Mouse (Mus musculus) naive thymus-derived CD4-positive, alpha-beta T cell, adult 2 months (primary cell): ENCODE measurements around the gene Fbxo11.
"Not testable (repeated sequence)": the region's sequence is repeated elsewhere in the genome, so short reads cannot be mapped to it uniquely, and the experiment has no call there.

ENCODE experiments used
- DNase-seq: peaks from one replicate; pipeline ENCODE4 v3.0.0-alpha.2; 2011; ENCODE audit warnings: low read depth

The Fbxo11 gene

DNA sequence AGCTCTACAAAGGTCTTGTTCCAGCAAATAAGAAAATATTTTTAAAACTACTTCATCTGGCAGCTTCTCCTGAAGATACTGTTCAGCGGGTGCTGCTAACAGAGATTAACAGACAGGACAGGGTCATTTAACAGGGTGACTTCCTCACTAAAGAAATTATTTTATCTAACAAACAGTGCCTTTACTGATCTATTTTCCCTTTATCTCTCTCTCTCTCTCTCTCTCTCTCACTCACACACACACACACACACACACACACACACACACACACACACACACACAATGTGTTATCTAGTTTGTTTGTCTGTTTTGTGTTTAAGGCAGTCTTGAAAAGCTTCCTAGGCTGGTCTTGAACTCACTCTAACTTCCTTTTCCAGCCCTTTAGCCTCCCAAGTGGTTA, 50.6 kb downstream of the Fbxo11 start:
- no peak for DNase-seq

DNA sequence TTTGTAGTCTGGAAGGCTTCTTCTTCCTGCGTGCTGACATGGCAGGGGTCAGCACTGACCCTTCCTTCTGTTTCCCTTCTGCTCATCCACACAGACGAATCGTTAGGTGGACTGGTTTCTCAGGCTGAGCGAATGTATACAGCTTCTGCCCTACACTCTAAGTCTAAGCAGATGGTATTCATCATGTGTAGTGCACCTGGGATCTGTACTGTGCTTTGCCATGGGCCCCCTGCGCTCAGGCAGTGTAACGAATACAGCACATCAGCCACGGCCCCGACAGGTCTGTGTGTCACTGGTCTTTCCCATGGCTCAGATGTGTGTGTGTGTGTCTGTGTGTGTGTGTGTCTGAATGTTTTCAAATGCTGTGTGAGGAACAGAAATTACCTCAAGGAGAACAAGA, 58.1 kb downstream of the Fbxo11 start:
- DNase-seq: no peak

DNA sequence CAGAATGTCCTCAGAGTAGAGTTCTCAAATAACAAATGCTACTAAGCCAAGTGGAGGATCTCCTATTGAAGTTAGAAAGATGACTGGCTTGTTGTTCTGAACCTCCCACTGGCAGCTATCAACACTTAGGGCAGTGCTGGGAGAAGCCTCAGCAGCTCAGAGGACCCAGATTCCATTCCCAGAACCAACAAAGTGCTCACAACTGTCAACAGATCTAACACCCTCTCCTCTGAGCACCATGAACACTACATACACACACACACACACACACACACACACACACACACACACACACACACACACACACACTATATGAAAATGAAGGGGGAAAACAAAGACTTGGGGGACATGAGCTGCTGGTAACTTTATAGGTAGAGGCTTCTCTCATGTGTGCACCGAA, 60.2 kb downstream of the Fbxo11 start:
- DNase-seq: no peak

DNA sequence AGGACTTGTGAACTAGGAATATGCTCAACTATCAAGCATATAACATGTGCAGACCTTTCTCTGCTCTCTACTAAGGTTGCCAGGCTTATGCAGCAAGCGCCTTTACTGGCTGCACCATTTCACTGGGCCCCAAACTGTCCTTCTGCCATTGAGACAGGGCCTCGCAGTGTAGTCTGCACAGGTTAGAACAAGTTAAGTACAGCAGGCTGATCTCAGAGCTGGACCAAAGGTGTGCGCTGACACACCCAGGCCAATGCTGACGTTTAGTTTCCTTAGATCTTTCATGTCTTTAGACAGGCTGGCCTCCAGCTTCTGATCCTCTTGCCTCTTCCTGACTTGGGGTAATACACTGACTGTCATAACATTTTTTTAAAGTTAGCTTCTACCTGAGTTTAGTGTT, 67.3 kb downstream of the Fbxo11 start:
- DNase-seq: no peak

DNA sequence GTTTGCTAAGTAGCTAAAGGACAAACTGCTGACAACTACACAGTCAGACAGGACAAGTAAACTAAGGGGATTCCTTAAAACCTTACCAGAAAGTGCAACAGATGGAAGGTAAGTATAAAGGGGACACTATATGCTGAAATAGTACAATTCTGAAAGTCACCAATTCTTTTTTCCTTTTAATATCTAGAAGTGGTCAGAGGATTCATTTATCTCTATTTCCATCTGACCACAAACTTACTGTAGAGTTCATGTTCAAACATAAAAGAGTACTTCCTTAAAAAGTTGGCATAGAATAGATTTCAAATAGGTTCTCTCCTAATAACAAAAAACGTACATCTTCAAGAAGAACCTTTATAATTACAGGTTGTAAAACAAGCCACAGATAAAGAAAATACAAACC, 71.8 kb downstream of the Fbxo11 start:
- no peak for DNase-seq

DNA sequence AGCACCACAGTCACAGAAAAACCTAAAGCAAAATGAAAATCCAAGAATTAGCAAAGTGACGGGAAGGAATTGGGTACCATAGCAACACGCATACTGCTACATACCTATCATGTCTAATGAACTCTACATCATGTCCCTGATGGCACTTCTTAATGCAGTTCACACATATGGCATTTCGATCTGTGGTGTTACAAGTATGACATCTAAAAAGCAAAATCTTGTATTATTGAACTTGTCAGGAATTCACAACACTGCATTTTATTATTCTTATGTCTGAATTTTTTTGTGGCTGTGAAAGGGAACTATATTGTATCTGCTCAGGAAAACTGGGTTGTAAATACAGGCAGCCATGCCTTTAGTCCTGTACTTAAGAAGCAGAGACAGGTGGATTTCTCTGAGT, 72.9 kb downstream of the Fbxo11 start:
- no peak for DNase-seq

DNA sequence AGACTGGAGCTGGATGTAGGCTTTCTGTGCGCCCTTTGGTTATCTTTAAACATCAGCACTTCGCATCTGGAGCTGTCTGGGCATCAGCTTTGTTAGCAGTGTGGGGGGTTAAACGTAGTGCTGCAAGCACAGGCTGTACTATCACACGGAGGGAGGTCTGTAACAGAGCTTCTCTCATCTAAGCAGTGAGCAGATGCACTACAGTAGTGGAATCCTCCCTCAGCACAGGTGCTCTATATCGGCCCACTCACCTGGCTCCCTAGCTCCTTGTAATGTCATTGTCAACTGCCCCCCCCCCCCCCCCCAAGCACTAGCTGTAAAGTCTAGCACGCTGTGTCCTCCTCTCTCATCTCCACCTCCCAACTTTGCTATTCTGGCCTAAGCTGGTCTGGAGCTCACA, 77.6 kb downstream of the Fbxo11 start:
- DNase-seq: no peak

DNA sequence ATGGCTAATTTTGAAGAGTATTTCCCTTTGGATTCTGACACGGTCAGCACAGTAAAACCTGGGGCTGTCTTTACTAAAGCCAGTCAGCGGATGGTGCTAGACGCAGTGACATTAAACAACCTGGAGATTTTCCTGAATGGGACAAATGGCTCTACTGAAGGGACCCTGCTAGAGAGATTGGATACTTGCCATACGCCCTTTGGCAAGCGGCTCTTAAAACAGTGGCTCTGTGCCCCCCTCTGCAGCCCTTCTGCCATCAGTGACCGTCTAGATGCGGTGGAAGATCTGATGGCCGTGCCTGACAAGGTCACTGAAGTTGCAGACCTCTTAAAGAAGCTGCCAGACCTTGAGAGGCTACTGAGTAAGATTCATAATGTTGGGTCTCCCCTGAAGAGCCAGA, 79.2 kb downstream of the Fbxo11 start:
- no peak for DNase-seq

DNA sequence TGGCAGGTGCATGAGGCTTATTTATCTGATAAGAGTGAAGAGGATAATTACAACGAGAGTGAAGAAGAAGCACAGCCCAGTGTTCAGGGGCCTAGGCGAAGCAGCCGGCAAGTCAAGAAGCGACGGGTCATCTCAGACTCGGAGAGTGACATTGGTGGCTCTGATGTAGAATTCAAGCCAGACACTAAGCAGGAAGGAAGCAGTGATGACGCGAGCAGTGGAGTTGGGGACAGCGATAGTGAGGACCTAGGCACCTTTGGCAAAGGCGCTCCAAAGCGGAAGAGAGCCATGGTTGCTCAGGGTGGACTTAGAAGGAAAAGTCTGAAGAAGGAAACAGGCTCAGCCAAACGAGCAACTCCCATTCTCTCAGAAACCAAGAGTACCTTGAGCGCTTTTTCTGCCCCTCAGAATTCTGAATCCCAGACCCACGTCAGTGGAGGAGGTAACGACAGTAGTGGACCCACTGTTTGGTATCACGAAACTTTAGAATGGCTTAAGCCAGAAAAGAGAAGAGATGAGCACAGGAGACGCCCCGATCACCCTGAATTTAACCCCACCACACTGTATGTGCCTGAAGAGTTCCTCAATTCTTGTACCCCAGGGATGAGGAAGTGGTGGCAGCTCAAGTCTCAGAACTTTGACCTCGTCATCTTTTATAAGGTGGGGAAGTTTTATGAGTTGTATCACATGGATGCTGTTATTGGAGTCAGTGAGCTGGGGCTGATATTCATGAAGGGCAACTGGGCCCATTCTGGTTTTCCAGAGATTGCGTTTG, 80.5 kb downstream of the Fbxo11 start:
- DNase-seq: no peak

DNA sequence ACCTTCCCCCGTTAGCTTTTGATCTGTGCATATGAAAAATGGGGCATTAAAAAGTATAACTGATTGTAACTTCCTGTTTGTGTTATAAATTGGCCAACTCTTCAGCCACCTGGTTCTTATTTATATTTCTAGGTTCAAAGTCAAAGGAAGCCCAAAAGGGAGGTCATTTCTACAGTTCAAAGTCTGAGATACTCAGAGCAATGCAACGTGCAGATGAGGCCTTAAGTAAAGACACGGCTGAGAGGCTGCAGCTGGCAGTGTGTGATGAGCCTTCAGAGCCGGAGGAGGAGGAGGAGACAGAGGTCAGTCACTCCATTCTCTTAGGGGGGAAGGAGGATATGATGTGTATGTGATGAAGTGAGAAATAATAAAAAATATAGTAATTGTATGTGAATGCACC, 81.8 kb downstream of the Fbxo11 start:
- no peak for DNase-seq

DNA sequence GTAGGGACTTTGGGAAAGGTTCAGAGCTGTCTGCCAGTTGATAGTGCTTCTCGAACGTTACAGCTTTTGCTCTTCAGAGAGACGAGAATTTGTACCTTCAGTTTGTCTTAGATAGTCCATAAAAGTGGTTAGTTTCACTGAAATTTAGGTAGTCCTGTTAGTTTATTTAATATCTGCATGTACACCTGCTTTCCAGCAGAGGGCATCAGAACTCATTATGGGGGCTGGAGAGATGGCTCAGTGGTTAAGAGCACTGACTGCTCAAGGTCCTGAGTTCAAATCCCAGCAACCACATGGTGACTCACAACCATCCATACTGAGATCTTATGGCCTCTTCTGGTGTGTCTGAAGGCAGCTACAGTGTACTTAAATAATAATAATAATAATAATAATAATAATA, 83.0 kb downstream of the Fbxo11 start:
- peak; percentile 47 for DNase-seq

DNA sequence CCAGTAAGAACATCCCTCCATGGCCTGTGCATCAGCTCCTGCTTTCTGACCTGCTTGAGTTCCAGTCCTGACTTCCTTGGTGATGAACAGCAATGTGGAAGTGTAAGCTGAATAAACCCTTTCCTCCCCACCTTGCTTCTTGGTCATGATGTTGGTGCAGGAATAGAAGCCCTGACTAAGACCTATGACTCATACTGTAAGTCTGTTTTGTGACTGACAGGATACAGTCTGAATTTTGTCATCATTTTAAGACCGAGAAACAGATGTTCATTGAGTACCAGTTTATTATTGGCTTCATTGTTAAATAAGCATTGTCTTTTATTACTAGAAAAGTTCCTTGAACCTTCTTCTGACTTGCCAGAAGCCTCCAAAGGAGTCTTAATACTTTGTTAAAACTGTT, 85.4 kb downstream of the Fbxo11 start:
- not testable (repeated sequence) for DNase-seq

DNA sequence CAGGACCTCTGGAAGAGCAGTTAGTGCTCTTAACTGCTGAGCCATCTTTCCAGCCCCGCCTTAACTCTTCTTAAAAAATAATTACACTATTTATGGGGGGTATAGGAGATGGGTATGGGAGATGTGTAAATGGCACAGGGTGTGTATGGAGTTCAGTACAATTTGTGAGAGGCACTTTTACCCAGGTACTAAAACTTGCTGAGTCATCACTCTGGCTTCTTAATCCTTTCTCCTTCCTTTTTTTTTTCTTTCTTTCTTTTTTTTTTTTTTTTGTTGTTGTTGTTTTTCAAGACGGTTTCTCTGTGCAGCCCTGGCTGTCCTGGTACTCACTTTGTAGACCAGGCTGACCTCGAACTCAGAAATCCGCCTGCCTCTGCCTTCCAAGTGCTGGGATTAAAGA, 88.2 kb downstream of the Fbxo11 start:
- not testable (repeated sequence) for DNase-seq

DNA sequence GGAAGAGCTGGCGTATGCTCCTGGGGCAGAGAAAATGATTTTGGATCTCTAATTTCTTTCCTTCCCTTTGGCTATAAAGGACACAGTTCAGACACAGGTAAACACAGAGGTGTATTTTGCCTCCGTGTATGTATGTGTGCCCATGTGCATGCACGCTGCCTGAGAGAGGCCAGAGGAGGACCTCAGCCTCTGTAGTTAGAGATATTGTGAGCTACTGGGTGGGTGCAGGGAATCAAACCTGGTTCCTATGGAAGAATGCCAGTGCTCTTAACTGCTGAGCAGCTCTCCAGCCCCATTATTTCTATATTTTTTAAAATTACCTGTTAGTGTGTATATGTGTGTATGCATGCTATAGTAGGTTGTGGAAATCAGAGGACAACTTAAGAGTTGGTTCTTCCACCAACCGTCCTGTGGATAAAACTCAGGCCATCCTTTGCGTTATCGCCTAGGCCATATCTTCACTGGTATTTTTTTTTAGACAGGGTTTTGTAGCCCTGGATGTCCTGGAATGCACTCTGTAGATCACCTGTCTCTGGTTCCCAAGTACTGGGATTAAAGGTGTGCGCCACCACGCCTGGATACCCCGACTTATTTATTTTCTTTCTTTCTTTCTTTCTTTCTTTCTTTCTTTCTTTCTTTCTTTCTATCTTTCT, 88.8 kb downstream of the Fbxo11 start:
- DNase-seq: no peak

DNA sequence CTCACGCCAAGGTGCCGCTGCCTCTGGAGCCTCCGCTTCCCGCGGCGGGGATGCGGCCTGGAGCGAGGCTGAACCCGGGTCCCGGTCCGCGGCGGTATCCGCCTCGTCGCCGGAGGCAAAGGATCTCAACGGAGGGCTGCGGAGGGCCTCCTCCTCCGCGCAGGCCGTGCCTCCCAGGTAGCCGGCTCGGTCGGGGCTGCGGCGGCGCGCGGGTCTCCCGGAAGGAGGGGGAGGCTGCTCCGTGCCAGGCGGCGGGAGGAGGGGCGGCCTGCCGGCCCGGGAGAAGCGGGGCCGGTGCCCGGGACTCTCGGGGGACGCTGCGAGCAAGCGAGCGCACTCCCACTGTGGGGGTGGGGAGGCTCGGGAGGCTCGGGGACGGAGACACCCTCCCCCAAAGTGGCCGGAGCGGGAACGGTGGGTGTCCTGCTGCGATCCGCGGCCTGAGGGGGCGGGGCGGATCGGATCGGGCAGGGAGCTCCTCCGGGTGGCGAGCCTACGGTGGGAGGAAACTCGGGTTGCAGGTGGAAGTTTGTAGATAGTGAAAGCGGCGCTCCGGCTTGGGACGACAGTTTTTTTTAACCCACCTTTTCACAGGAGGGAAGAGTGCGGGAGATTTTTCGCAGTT, 89.8 kb downstream of the Fbxo11 start:
- no peak for DNase-seq

DNA sequence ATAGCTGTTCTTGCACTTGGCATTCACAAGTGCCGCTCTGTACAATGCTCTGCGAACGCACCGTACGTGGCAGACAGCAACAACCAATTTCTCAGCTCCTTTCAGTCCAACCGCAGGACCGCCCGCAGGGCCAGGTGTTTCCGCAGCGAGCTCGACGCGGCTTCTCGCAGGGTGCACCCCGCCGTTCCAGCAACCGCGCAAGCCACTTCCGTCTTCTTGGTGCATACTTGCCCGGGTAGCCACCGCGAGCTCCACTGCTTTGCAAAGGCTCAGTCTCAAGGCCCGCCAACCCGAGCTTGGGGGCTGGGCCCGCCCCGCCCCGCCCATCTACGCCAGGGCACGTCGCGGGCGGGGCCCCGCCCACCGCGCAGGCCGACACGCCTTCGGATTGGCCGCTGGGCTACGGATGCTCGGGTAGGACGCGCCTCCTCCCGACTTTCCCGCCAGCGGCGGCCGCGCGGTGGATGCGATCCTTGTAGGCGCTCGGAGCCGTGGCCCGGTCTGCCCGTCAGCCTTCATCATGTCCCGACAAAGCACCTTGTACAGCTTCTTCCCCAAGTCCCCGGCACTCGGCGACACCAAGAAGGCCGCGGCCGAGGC, 90.4 kb downstream of the Fbxo11 start, which contains the start of gene Msh6:
Gene Msh6 (plus strand): TSS at position 434 of the 600 bp plus-strand sequence.
- DNase-seq: peak; percentile 97

DNA sequence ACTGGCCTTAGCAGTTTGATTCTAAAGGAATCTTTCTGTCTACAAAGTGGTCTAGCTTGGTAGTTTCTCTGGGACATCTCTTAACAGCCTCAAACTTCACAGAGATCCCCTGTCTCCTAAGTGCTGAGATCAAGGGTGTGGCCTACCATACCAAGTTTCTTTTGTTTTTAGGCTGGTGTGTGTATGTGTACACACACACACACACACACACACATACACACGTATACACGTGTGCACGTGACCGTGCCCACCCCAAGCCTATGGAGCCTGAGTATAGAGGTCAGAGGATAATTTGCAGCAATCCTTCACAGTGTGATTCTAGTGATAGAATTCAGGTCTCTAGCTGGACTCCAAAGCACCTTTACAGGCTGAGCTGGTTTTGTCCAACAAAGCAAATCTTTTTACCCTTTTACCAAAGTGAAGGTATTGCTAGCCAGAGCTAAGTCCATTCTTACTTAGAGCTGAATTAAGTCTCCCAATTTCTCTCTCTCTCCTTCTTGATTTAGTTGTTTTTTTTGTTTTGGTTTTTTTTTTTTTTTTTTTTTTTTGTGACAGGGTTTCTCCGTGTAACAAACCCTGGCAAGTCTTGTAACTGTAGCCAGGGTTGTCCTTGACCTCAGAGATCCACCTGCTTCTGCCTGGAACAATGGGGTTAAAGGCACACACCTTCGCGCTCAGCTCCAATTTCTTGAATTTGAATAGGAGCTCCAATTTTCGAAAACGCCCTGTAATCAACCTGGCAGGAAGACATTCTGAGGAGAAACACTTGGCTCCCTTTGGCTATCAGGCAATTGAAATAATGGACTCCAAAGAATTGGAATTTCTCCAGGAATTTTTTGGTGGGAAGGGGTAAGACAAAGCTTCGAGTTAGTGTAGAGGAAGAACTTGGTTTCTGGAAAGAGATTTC, 91.6 kb downstream of the Fbxo11 start:
- no peak for DNase-seq

DNA sequence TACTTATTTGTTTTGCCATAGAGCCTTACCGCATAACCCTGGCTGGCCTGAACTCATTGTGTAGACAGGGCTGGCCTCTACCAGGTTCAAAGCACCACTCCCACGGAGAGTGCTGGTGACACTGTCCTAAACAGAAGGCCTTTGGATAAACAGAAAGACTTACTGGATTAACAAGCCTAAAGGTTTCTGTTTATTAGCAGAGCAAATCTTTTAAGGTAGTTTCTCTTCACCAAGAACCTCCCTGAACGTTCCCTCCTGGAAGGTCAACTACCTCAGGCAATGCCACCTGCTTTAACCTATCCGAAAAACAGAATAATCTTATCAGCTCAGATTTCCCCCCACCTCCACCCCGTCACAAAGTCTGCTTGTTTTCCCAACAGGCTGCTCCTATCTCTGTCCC, 92.2 kb downstream of the Fbxo11 start:
- DNase-seq: no peak

DNA sequence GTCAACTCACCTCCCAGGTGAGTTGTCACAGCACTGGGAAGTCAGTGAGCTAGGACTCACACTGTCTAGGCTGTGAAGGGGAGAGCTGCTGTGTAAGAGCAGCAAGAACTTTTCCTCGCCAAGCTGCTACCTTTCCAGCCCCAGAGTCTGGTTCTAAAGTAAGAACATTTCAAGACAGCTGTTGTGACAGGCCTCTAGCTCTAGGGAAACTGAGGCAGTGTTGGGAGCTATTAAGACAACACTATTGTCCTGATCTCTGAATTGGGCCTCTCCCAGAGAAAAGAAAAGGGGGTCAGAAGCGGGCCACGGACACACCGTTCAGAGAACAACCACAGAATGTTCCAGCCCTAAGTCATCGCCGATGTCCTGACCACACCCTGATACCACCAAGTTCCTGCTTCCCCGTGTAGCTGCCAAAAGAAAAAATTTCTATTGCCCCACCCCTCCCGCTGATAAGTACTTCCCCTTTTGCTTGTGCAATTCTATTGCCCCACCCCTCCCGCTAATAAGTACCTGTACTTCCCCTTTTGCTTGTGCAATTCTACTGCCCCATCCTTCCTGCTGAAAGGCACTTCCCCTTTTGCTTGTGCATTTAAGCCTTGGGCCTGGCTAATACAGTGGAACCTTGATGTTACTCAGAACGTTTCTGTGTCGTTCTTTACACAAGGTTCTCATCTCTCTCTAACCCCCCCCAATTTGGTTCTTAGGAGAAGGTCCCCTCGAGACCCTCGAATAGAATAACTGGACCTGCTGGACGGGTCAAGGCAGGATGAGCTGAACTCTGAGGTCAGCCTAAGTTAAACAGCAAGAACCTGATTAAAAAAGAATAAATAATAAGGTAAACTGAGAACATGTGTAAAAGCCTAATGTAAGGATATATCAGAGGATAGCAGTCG, 93.1 kb downstream of the Fbxo11 start:
- DNase-seq: not testable (repeated sequence)

DNA sequence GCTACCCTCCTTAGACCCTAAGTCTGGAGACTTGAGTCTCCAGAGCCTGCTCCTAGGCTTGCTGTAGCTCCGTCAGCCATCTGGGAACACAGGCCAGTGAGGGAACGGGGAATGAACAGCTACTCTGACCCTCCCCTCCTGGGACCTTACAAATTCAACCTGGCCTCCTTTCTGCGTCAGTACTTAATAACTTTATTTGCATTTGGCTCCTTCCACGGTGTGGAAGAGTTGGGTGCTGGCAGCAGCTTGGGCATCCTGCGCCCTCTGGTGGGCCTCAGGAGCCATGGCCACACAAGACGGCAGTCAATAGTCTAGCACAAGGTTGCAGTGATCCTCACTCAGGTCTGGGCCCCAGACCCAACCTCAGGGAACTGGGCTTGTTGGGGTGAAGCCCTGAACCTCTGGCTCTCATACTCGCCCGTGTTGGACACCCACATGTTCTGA, 96.6 kb downstream of the Fbxo11 start:
- DNase-seq: not testable (repeated sequence)
